Mouse (Mus musculus): ENCODE data around the gene Tapbpl. TPM values are rescaled to one million over a fixed set of nuclear protein-coding genes. Genes with fewer than 3 reads are reported as not detected.
A peak's percentile ranks its signal among the peaks of the same experiment; 100 is the strongest.
"Not testable (repeated sequence)": the region's sequence is repeated elsewhere in the genome, so short reads cannot be mapped to it uniquely, and the experiment has no call there.

Gene Tapbpl
- polyA plus RNA-seq, 1 experiment: 45.1 TPM

DNA sequence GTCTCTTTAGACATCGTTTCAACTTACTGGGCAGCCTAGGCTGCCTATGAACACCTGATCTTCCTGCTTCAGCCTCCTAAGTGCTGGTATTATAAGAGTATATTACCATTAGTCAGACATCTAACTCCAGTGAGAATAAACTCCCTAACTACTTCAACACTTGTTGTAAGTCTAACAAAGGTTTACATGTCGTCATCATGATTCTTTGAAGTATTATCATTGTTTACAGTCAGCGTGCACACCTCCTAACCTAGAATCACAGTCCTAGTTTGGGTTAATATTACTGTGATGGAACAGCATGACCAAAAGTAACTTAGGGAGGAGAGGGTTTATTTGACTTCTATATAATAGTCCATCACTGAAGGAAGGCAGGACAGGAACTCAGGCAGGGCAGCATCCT lies 35.8 kb upstream of the Tapbpl start:
- H3K27ac ChIP-seq (ENCODE audit: insufficient read depth, low read depth, low read length): no peak overlapping the region
- TF ChIP-seq CTCF (IDR thresholded peaks at IDR 0.05; ENCODE audit: extremely low read depth, insufficient read length, insufficient replicate concordance, low read depth, low read length) (no peak), POLR2A (IDR thresholded peaks at IDR 0.05; ENCODE audit: low read depth, low read length) (no peak)
- peaks cover 6% of the 10 kb centered on the region; the same call in 1 of the 2 replicates for H3K4me1 ChIP-seq (ENCODE audit: control insufficient read depth, insufficient read depth, insufficient read length, low read length)
- H3K36me3 ChIP-seq (ENCODE audit: control insufficient read depth, insufficient read depth, low read length): no peaks in the 10 kb centered on the region
- 67% methylated on average over 3 of the region's 3 CpGs for WGBS
- H3K27me3 ChIP-seq (ENCODE audit: control insufficient read depth, insufficient read depth, low read length): no peaks in the 10 kb centered on the region
- no peak overlapping the region for H3K4me3 ChIP-seq (ENCODE audit: low read depth, low read length)

DNA sequence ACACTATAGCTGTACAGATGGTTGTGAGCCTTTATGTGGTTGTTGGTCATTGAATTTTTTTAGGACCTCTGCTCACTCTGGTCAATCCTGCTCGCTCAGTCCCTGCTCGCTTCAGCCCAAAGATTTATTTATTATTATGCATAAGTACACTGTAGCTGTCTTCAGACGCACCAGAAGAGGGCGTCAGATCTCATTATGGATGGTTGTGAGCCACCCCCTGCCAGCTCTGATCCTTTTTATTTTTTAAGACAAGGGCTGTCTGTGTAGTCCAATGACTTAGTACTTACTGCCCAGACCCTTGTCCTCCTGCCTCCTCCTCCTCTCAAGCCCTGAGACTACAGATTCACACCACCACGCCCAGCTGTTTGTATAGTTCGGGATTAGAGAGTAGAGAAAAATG lies 34.9 kb upstream of the Tapbpl start:
- H3K4me1 ChIP-seq (ENCODE audit: control insufficient read depth, insufficient read depth, insufficient read length, low read length); H3K4me3 ChIP-seq (ENCODE audit: low read depth, low read length): not testable (repeated sequence)
- WGBS: 51% methylated on average over 6 of the region's 6 CpGs

DNA sequence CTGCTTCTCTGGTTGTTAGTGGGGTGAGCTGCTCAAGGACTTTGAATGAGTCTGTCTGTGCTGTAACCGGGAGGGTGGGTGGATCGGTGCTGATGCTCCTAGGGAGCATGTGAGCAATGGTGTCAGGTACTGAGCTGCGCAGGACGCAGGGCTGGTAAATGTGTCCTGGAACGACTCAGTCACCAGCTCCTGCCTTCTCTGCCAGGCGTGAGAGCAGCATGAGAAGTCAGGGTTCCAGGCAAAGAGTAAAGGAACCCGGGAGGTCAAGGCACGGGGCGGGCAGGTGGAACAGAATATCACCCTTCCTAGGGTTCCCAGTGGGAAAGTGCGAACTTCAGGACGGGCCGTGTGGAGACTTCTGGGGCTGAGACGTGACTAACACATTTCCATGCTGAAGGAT lies 34.4 kb upstream of the Tapbpl start:
- H3K4me1 ChIP-seq (ENCODE audit: control insufficient read depth, insufficient read depth, insufficient read length, low read length): no peaks in the 10 kb centered on the region
- no peak for TF ChIP-seq CTCF (IDR thresholded peaks at IDR 0.05; ENCODE audit: extremely low read depth, insufficient read length, insufficient replicate concordance, low read depth, low read length)
- TF ChIP-seq POLR2A (IDR thresholded peaks at IDR 0.05; ENCODE audit: low read depth, low read length): no peak
- no peak overlapping the region for H3K27ac ChIP-seq (ENCODE audit: insufficient read depth, low read depth, low read length)
- no peaks in the 10 kb centered on the region for H3K27me3 ChIP-seq (ENCODE audit: control insufficient read depth, insufficient read depth, low read length)
- WGBS: 79% methylated on average over 13 of the region's 13 CpGs
- H3K4me3 ChIP-seq (ENCODE audit: low read depth, low read length): no peak overlapping the region
- no peaks in the 10 kb centered on the region for H3K36me3 ChIP-seq (ENCODE audit: control insufficient read depth, insufficient read depth, low read length)

More for the DNA sequence above, 34.9 kb upstream of the Tapbpl start:
- H3K36me3 ChIP-seq (ENCODE audit: control insufficient read depth, insufficient read depth, low read length); H3K27me3 ChIP-seq (ENCODE audit: control insufficient read depth, insufficient read depth, low read length); H3K27ac ChIP-seq (ENCODE audit: insufficient read depth, low read depth, low read length): not testable (repeated sequence)

DNA sequence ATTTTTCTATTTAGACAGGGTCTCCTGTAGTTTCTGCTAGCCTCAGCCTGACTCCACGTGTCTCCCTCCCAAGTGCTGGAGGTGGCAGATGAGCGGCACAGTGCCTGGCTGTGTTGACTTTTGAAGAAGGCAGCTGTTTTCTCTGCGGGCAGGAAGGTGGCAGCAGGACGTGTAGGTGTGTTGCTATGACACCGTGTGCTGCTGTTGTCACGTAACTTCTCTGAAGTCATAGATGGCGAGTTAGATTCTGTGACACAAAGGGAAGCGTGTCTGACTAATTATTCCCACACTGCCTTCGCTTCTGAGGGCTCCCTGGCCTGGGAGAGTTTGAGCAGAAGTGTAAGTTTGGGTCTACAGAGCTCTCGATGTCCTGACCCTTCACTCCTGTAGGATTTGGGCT lies 33.6 kb upstream of the Tapbpl start:
- H3K27me3 ChIP-seq (ENCODE audit: control insufficient read depth, insufficient read depth, low read length): no peaks in the 10 kb centered on the region
- no peak overlapping the region for H3K27ac ChIP-seq (ENCODE audit: insufficient read depth, low read depth, low read length)
- no peak overlapping the region for H3K4me3 ChIP-seq (ENCODE audit: low read depth, low read length)
- H3K36me3 ChIP-seq (ENCODE audit: control insufficient read depth, insufficient read depth, low read length): no peaks in the 10 kb centered on the region
- TF ChIP-seq CTCF (IDR thresholded peaks at IDR 0.05; ENCODE audit: extremely low read depth, insufficient read length, insufficient replicate concordance, low read depth, low read length): no peak
- 32% methylated on average over 10 of the region's 10 CpGs for WGBS
- no peaks in the 10 kb centered on the region for H3K4me1 ChIP-seq (ENCODE audit: control insufficient read depth, insufficient read depth, insufficient read length, low read length)

DNA sequence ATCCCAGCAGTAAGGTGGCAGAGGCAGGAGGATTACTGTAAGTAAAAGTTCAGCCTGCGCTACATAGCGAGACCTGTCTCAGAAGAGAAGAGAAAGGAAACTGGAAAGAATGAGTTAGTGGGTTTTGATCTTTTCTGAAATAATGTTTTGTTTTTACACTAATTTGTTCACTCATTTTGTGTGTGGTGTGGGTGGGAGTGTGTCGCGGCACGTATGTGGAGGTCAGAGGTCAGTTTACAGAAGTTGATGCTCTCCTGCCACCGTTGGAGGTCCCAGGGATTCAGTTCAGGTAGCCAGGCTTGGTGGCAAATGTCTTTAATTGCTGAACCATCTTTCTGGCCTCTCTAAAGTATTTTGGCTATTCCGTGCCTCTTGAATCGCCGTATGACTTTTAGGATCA lies 32.6 kb upstream of the Tapbpl start:
- 78% methylated on average over 9 of the region's 9 CpGs for WGBS
- no peaks in the 10 kb centered on the region for H3K4me1 ChIP-seq (ENCODE audit: control insufficient read depth, insufficient read depth, insufficient read length, low read length)
- H3K27me3 ChIP-seq (ENCODE audit: control insufficient read depth, insufficient read depth, low read length): no peaks in the 10 kb centered on the region
- TF ChIP-seq CTCF (IDR thresholded peaks at IDR 0.05; ENCODE audit: extremely low read depth, insufficient read length, insufficient replicate concordance, low read depth, low read length): no peak
- no peak for TF ChIP-seq POLR2A (IDR thresholded peaks at IDR 0.05; ENCODE audit: low read depth, low read length)
- H3K27ac ChIP-seq (ENCODE audit: insufficient read depth, low read depth, low read length): no peak overlapping the region
- no peaks in the 10 kb centered on the region for H3K36me3 ChIP-seq (ENCODE audit: control insufficient read depth, insufficient read depth, low read length)
- no peak overlapping the region for H3K4me3 ChIP-seq (ENCODE audit: low read depth, low read length)

DNA sequence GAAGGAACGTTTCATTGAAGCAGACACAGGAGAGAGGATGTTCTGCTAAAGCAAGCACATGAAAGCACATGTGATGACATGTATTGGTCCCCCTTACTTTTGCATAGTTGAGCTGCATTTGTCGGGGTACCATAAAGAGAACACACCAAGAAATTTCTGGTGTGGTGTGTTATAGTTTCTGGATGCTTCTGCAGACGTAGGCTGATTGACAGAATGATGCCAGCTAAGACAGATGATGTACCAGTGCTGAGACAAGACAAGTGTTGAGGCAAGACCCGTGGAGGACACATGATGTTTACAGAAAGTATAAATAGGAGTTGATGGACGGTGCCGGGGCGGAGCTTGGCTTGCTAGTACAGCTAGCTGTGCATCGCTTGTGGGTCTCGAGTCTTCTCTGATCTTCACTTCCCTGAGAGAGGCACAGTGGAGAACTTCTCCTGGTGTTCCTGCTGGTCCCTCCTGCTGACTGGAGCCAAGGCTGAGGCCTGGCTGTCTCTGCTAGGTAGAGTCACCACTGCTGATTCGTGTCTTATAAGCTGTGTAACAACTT lies 28.4 kb upstream of the Tapbpl start:
- Histone ChIP-seq H3K27me3 (ENCODE audit: control insufficient read depth, insufficient read depth, low read length) (no peaks in the 10 kb centered on the region; the same call in 1 of the 2 replicates), H3K4me1 (ENCODE audit: control insufficient read depth, insufficient read depth, insufficient read length, low read length) (peaks cover 18% of the 10 kb centered on the region), H3K36me3 (ENCODE audit: control insufficient read depth, insufficient read depth, low read length) (no peaks in the 10 kb centered on the region), H3K4me3 (ENCODE audit: low read depth, low read length) (no peak overlapping the region), H3K27ac (ENCODE audit: insufficient read depth, low read depth, low read length) (no peak overlapping the region)
- WGBS: 76% methylated on average over 10 of the region's 10 CpGs
- TF ChIP-seq CTCF (IDR thresholded peaks at IDR 0.05; ENCODE audit: extremely low read depth, insufficient read length, insufficient replicate concordance, low read depth, low read length): no peak
- TF ChIP-seq POLR2A (IDR thresholded peaks at IDR 0.05; ENCODE audit: low read depth, low read length): no peak

DNA sequence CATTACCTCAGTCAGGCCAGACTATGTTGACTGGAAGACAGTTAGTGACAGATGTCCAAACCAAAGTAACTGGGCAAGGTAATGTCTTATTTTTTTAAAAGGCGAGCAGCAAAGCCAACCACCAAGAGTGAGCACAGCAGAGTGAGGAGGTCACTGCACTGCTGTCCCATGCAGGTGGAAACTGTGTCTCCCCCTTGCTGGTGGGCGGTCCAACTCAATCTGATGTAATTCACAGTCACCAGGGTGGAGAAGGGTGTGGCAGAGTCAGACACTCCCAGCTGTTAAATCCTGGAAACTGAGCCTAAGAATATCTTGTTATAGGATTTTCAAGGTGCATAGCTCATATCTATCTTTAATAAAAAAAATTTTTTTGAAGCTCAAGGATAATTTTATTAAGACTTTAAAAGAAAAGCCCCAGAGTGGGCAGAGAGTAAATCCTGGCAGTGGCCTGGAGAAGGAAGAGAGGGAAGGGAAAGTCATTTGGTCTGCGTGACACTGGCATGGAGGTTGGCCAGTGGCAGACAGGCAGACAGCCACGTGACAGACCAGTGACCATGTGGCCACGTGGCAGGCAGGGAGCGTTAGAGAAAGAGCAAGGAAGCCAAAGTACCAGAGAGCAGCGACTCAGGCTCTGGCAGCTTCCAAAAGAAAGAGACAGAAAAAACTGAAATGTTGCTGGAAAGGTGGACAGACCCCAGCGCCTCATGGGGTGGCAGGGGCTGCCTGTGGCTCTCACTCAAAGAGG lies 24.7 kb upstream of the Tapbpl start:
- H3K36me3 ChIP-seq (ENCODE audit: control insufficient read depth, insufficient read depth, low read length): no peaks in the 10 kb centered on the region
- H3K4me1 ChIP-seq (ENCODE audit: control insufficient read depth, insufficient read depth, insufficient read length, low read length): peaks cover 18% of the 10 kb centered on the region
- WGBS: 39% methylated on average over 8 of the region's 8 CpGs
- no peaks in the 10 kb centered on the region; the same call in 1 of the 2 replicates for H3K27me3 ChIP-seq (ENCODE audit: control insufficient read depth, insufficient read depth, low read length)
- TF ChIP-seq CTCF (IDR thresholded peaks at IDR 0.05; ENCODE audit: extremely low read depth, insufficient read length, insufficient replicate concordance, low read depth, low read length) (no peak), POLR2A (IDR thresholded peaks at IDR 0.05; ENCODE audit: low read depth, low read length) (no peak)
- H3K4me3 ChIP-seq (ENCODE audit: low read depth, low read length): no peak overlapping the region
- peak overlapping the region; percentile 37; the same call in 1 of the 2 replicates for H3K27ac ChIP-seq (ENCODE audit: insufficient read depth, low read depth, low read length)
